Mouse (Mus musculus) heart, adult 18-20 months (tissue): ENCODE results near the gene Gm20896. TPM values are rescaled to one million over a fixed set of nuclear protein-coding genes. Genes with fewer than 3 reads are reported as not detected.
"Not testable (repeated sequence)": the region's sequence is repeated elsewhere in the genome, so short reads cannot be mapped to it uniquely, and the experiment has no call there.

Source experiments
- DNase-seq, 2 experiments: peaks; one replicate each; pipeline ENCODE4 v3.0.0; 2021 to 2022; ENCODE audit warnings: mixed read lengths in 1 of 2
- long read RNA-seq, 2 experiments: library from polyadenylated mRNA; stranded (forward); transcript quantifications; one replicate each; pipeline ENCODE4 v2.0.0; 2021
- total RNA-seq, 2 experiments: library from RNA; stranded (reverse); gene quantifications; 2 replicates each; pipeline ENCODE4 v1.2.3; 2021

The Gm20896 gene
- total RNA-seq: not detected
- long read RNA-seq, experiment 1: 0 reads
- long read RNA-seq, experiment 2: 0 reads

- DNase-seq: not testable (repeated sequence)
Measured at GRCm38 (mm10) chrY:35921426-35921825, at the start of gene Gm20896. Gene Gm20896, minus strand, starts transcription at chrY:35921526.
